Mouse (Mus musculus) embryonic facial prominence, embryonic 11.5 days (tissue): ENCODE measurements around the gene Clpp. TPM values are rescaled to one million over a fixed set of nuclear protein-coding genes. Genes with fewer than 3 reads are reported as not detected.

Experiments used
- ATAC-seq: fragments of 200-750 bp; cut with Nextera tagmentation; replicated peaks from 2 replicates; pipeline ENCODE4 v1.8.0; 2017; ENCODE audit warnings: low read depth; ENCODE audit not compliant: insufficient number of reproducible peaks, low FRiP score, low TSS enrichment
- DNase-seq: peaks from one replicate; pipeline ENCODE4 v3.0.0-alpha.2; 2015; ENCODE audit warnings: low spot score
- H3K27ac ChIP-seq: fragments of 300-500 bp; sonication (generic); replicated peaks from 2 replicates; pipeline ENCODE4 v1.5.1; 2014; ENCODE audit warnings: mild to moderate bottlenecking, low read depth, low read length, control low read depth
- H3K27me3 ChIP-seq: fragments of 300-500 bp; sonication (generic); 2 replicates; pipeline ENCODE4 v1.6.1; 2014; ENCODE audit warnings: mild to moderate bottlenecking, low read length, moderate library complexity, mixed read lengths; ENCODE audit not compliant: control insufficient read depth, insufficient read depth
- H3K36me3 ChIP-seq: fragments of 300-500 bp; sonication (generic); replicated peaks from 2 replicates; pipeline ENCODE4 v1.6.1; 2014; ENCODE audit warnings: low read depth, mild to moderate bottlenecking, low read length, moderate library complexity, mixed read lengths; ENCODE audit not compliant: control insufficient read depth, insufficient read depth
- H3K4me1 ChIP-seq: fragments of 300-500 bp; sonication (generic); 2 replicates; pipeline ENCODE4 v1.6.1; 2014; ENCODE audit warnings: low read length, mixed read lengths; ENCODE audit not compliant: control insufficient read depth, insufficient read depth
- H3K4me2 ChIP-seq: fragments of 300-500 bp; sonication (generic); 2 replicates; pipeline ENCODE4 v1.6.1; 2014; ENCODE audit warnings: low read depth, mild to moderate bottlenecking, control low read depth, low read length, moderate library complexity
- H3K4me3 ChIP-seq: fragments of 300-500 bp; sonication (generic); 2 replicates; pipeline ENCODE4 v1.5.1; 2014; ENCODE audit warnings: low read depth, low read length, control low read depth
- H3K9ac ChIP-seq: fragments of 300-500 bp; sonication (generic); replicated peaks from 2 replicates; pipeline ENCODE4 v1.6.1; 2014; ENCODE audit warnings: mild to moderate bottlenecking, control low read depth, low read length
- H3K9me3 ChIP-seq: fragments of 300-500 bp; sonication (generic); replicated peaks from 2 replicates; pipeline ENCODE4 v1.6.1; 2016; ENCODE audit warnings: mild to moderate bottlenecking, low read length, inconsistent platforms, mixed read lengths; ENCODE audit not compliant: control insufficient read depth
- WGBS: fragments of 180-500 bp; shearing (Covaris S2); extraction: QIAGEN DNeasy Blood & Tissue Kit; methylation state at CpG from one replicate; pipeline ENCODE4 v1.1.7; 2014; 5-methylcytosine and 5-hydroxymethylcytosine counted together
- polyA plus RNA-seq: library from polyadenylated mRNA; unstranded; fragments of >200 nt; fragmentation: Nextera tagmentation; extraction: Ambion mirVana; gene quantifications from 2 replicates; pipeline ENCODE4 v1.2.1, GENCODE M21; 2014

Gene Clpp
- polyA plus RNA-seq, 1 experiment from 2014 or later, result 148 TPM

DNA sequence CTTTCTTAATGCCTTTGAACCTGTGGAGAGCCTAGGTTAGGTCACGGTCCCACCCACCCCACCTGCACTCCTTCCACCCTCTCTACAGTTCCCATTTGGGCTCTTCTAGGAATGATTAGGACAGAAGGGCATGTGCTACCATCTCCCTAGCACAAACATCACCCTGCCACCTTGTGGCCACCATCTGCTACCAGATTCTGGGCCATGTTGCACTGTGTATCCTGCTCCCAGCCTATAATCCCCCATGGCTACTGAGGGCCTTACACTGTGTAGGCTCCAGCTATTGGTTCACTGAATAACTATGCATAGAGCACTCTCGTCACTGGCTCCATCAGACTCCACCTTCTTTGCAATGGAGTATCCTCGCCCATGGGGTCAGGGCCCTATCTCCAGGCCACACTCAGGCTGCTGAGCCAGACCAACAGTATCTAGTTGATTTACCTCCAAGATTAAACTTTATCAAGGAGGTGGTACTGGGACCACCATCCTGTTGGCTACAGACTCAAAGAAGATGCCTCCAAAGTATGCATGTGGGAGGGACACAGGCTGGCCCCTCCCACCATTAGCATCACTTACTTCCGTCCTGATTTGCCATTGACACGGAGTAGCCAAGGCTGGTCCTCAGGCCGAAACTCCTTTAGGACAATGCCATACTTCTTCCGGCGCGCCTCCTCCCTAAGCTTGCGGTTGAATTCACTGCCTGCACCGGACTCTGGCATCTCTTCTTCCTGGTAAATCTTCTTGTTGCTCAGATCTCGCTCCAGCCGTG, 17.2 kb downstream of the Clpp start:
- Histone ChIP-seq H3K4me3 (no peak overlapping the region), H3K36me3 (peaks cover 20% of the 10 kb centered on the region)
- DNase-seq, result no peak

DNA sequence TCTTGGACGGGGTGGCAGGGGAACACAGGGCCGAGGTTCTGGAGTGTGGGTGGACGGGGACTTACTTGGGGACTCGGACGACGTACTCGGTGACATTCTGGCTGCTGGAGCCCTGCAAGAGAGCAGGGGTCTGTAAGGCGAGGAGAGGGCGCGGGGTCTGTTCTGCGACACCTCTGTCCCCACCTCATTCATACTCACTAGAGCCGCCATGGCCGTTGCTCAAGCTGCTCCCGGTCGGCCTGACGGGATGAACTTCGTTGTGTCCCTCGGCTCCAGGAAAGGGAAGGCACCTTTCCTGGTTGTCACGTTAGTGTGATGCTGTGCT, 20.8 kb downstream of the Clpp start:
- 1% methylated on average over 19 of the region's 19 CpGs for WGBS
- no peak for DNase-seq

More for the DNA sequence above, 17.2 kb downstream of the Clpp start:
- Histone ChIP-seq H3K27me3 (no peaks in the 10 kb centered on the region), H3K9ac (no peak overlapping the region), H3K4me1 (no peaks in the 10 kb centered on the region), H3K9me3 (no peaks in the 10 kb centered on the region), H3K4me2 (no peak overlapping the region), H3K27ac (no peak overlapping the region)
- no peak for ATAC-seq
- 92% methylated on average over 13 of the region's 13 CpGs for WGBS

DNA sequence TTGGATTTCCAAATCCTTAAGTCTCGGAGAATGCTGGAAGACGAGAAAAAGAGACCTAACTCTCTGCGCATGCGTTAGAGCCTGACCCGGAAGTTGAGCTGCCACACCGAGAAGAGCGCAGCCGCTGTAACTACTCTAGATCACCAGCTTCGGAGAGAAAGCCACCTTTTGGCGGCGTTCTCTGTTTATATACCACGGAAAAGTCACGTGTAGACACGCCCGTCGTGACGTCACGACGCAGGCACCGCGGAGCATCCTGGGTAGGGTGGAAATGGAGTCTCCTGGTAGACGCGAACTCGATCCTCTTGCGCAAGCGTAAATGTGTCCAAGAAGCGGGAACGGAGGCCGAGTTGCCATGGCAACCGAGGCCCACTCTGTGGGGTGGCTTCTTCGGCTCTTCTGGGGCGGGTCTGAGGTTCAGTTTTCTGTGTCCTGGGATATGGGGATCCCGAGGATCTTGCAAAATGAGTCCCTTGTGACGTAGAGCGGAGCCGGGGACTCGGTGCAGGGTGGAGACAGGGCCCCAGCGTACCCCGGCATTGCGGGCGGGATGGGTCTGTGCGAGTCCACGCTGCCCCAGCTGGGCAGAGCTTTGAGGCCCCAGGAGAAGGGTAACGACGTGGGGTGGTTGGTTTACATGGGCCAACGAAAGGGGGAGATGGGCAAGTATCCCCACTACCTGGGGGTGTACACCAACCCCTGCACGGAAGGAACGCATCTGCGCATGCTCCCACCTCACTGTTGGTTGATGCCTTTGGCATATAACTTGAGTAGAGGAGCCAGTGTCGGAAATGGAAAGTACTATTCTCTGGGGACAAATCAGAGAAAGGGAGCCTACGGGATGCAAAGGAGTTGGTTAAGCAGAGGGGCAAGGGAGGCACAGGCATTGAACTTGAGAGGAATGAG, 21.4 kb downstream of the Clpp start, which contains the start of the genes Gtf2f1 and Gm17949:
TSS of gene Gtf2f1 (minus strand) at position 53 of the 906 bp plus-strand sequence.
TSS of gene Gm17949 (plus strand) at position 234 of the 906 bp plus-strand sequence.
- ATAC-seq (peak; percentile 88), DNase-seq (peak; percentile 100)
- Histone ChIP-seq H3K9ac (peak within 1 kb of the TSS; percentile 86), H3K4me1 (no peaks in the 10 kb centered on the region), H3K9me3 (no peaks in the 10 kb centered on the region), H3K27me3 (no peaks in the 10 kb centered on the region), H3K4me3 (peak within 1 kb of the TSS; percentile 74), H3K4me2 (peak within 1 kb of the TSS; percentile 85), H3K27ac (peak within 1 kb of the TSS; percentile 87), H3K36me3 (peaks cover 5% of the 10 kb centered on the region; the same call in 1 of the 2 replicates)
- under 1% methylated on average over 51 of the region's 51 CpGs for WGBS

More for the DNA sequence above, 20.8 kb downstream of the Clpp start:
- H3K9ac ChIP-seq, result peak overlapping the region; percentile 86
- H3K4me1 ChIP-seq, result no peaks in the 10 kb centered on the region
- peak; percentile 26 for ATAC-seq
- no peak overlapping the region; the same call in none of the 2 replicates for H3K27ac ChIP-seq
- H3K4me2 ChIP-seq, result peak overlapping the region; percentile 84
- H3K4me3 ChIP-seq, result peak overlapping the region; percentile 74
- H3K36me3 ChIP-seq, result peaks cover 5% of the 10 kb centered on the region; the same call in 1 of the 2 replicates
- H3K27me3 ChIP-seq, result no peaks in the 10 kb centered on the region
- no peaks in the 10 kb centered on the region for H3K9me3 ChIP-seq

DNA sequence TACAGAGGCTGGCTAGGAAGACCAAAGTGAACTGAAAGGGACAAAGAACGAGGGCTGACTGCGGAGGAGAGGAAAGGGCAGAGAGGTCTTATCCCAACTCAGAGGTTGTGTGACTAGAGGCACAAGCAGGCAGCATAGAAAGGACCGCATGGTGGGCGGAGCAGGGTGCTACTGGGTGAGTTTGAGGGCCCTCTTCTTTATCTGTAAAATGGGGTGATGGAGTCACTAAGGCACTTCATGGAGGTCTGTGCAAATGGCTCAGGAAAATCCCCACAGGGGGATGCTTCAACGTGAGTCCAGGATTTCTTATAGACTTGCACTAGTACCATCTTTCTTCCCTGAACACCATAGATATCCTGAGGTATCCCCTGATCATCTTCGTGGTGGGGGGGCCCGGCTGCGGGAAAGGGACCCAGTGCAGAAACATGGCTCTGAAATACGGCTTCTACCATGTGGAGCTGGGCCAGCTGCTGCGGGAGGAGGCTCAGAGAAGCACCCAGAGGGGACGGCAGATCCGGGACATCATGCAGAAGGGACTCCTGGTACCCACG, 22.2 kb downstream of the Clpp start:
- H3K4me3 ChIP-seq, result peak overlapping the region; percentile 74; the same call in 1 of the 2 replicates
- ATAC-seq (no peak), DNase-seq (no peak)
- H3K27ac ChIP-seq, result no peak overlapping the region
- no peaks in the 10 kb centered on the region; the same call in 1 of the 2 replicates for H3K36me3 ChIP-seq
- 76% methylated on average over 13 of the region's 13 CpGs for WGBS
- peak overlapping the region; percentile 73 for H3K9ac ChIP-seq
- H3K27me3 ChIP-seq, result no peaks in the 10 kb centered on the region
- H3K9me3 ChIP-seq, result no peaks in the 10 kb centered on the region
- H3K4me1 ChIP-seq, result no peaks in the 10 kb centered on the region
- peak overlapping the region; percentile 85 for H3K4me2 ChIP-seq

DNA sequence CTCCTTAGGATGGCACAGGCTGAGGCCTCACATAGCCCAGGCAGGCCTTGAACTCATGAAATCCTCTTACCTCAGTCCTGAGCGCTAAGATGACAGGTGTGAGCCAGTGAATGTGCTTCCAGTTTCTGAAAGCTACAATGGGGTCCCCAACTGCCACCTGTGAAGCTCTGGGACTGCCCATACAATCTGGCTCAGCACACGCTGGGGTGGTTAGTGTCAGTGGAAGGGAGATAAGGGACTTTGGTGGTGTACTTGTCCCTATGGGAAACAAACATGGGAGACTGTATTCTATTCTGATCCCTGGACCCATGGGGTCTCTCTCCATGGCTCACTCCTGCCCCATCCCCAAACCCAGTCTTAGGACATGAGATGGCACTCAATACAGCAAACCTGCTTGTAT, 29.6 kb downstream of the Clpp start:
- Histone ChIP-seq H3K4me2 (no peak overlapping the region), H3K36me3 (peaks cover 26% of the 10 kb centered on the region), H3K27me3 (no peaks in the 10 kb centered on the region), H3K9ac (no peak overlapping the region), H3K9me3 (no peaks in the 10 kb centered on the region), H3K4me1 (no peaks in the 10 kb centered on the region), H3K27ac (no peak overlapping the region), H3K4me3 (no peak overlapping the region)
- 80% methylated on average over 2 of the region's 2 CpGs for WGBS
- no peak for ATAC-seq
- no peak for DNase-seq

DNA sequence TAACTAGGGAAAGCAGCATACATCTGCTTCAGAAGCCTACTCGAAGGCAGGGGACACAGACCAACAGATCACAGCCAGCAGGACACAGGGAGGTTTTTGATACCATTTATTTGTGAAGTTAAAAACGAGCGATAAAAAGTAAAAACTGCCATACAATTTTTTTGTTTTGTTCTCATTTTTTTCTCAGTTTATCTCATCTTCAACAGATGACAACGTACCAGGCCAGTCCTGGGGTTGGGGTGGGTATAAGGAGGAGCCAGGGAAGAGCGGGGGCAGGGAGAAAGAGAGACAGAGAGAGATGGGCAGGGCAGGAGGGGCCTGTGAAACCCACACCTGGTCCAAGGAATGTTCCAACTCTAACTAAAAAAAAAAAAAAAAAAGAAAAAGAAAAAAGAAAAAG, 30.9 kb downstream of the Clpp start:
- 93% methylated on average over 5 of the region's 5 CpGs for WGBS
- no peak for DNase-seq
- peaks cover 37% of the 10 kb centered on the region for H3K36me3 ChIP-seq

DNA sequence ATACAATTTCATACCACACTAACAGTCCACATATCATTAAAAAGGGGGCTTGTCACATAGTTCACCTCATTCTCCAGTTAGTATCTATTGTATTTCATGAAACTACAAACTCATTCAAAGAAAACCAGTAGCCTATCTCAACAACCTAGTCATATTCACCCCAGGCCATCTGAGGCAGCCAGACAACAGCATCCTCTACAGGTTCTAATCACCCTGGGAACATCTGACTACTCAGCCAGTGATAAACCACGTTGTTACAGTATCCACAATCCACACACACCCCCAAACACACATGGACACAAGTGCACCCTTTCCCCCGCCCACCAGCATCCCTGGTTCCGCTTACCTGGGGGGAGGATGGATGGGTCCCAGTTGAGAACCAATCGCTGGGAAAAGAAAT, 37.4 kb downstream of the Clpp start:
- H3K9ac ChIP-seq, result no peak overlapping the region
- H3K27ac ChIP-seq, result no peak overlapping the region
- H3K4me3 ChIP-seq, result no peak overlapping the region
- no peaks in the 10 kb centered on the region for H3K4me1 ChIP-seq
- ATAC-seq (no peak), DNase-seq (no peak)
- no peak overlapping the region for H3K4me2 ChIP-seq
- H3K9me3 ChIP-seq, result no peaks in the 10 kb centered on the region
- no peaks in the 10 kb centered on the region for H3K27me3 ChIP-seq
- peaks cover 36% of the 10 kb centered on the region for H3K36me3 ChIP-seq
- 91% methylated on average over 4 of the region's 4 CpGs for WGBS

More for the DNA sequence above, 30.9 kb downstream of the Clpp start:
- Histone ChIP-seq H3K4me1 (no peaks in the 10 kb centered on the region), H3K27me3 (no peaks in the 10 kb centered on the region), H3K9ac (no peak overlapping the region), H3K4me2 (no peak overlapping the region), H3K4me3 (no peak overlapping the region), H3K27ac (no peak overlapping the region), H3K9me3 (no peaks in the 10 kb centered on the region)
- no peak for ATAC-seq
